Mouse (Mus musculus) hindbrain, embryonic 11.5 days (tissue): ENCODE data around the gene Dnajc27. TPM values are rescaled to one million over a fixed set of nuclear protein-coding genes. Genes with fewer than 3 reads are reported as not detected.

Experiments
- ATAC-seq: fragments of 200-750 bp; cut with Nextera tagmentation; 2 replicates; pipeline ENCODE4 v1.8.0; 2017; ENCODE audit warnings: mild to moderate bottlenecking, moderate TSS enrichment, moderate library complexity; ENCODE audit not compliant: low FRiP score
- DNase-seq: peaks from one replicate; pipeline ENCODE4 v3.0.0-alpha.2; 2015; ENCODE audit warnings: low spot score
- H3K27ac ChIP-seq: fragments of 300-500 bp; sonication (generic); 2 replicates; pipeline ENCODE4 v1.5.1; 2014; ENCODE audit warnings: mild to moderate bottlenecking, low read depth, low read length
- H3K27me3 ChIP-seq: fragments of 300-500 bp; sonication (generic); 2 replicates; pipeline ENCODE4 v1.6.1; 2014; ENCODE audit warnings: mild to moderate bottlenecking, low read length, moderate library complexity, mixed read lengths; ENCODE audit not compliant: control insufficient read depth, insufficient read depth
- H3K36me3 ChIP-seq: fragments of 300-500 bp; sonication (generic); 2 replicates; pipeline ENCODE4 v1.6.1; 2014; ENCODE audit warnings: mild to moderate bottlenecking, low read length, moderate library complexity, mixed read lengths; ENCODE audit not compliant: control insufficient read depth, insufficient read depth
- H3K4me1 ChIP-seq: fragments of 300-500 bp; sonication (generic); replicated peaks from 2 replicates; pipeline ENCODE4 v1.6.1; 2014; ENCODE audit warnings: low read length, mixed read lengths; ENCODE audit not compliant: control insufficient read depth, insufficient read depth
- H3K4me2 ChIP-seq: fragments of 300-500 bp; sonication (generic); replicated peaks from 2 replicates; pipeline ENCODE4 v1.6.1; 2014; ENCODE audit warnings: mild to moderate bottlenecking, low read depth, low read length
- H3K4me3 ChIP-seq: fragments of 300-500 bp; sonication (generic); 2 replicates; pipeline ENCODE4 v1.5.1; 2014; ENCODE audit warnings: low read depth, low read length
- H3K9ac ChIP-seq: fragments of 300-500 bp; sonication (generic); 2 replicates; pipeline ENCODE4 v1.6.1; 2014; ENCODE audit warnings: low read depth, low read length
- H3K9me3 ChIP-seq: fragments of 300-500 bp; sonication (generic); 2 replicates; pipeline ENCODE4 v1.6.1; 2016; ENCODE audit warnings: low read length; ENCODE audit not compliant: control insufficient read depth
- WGBS: fragments of 180-500 bp; shearing (Covaris S2); extraction: QIAGEN DNeasy Blood & Tissue Kit; methylation state at CpG from one replicate; pipeline ENCODE4 v1.1.7; 2014; 5-methylcytosine and 5-hydroxymethylcytosine counted together
- polyA plus RNA-seq: library from polyadenylated mRNA; unstranded; fragments of >200 nt; fragmentation: Nextera tagmentation; extraction: Ambion mirVana; gene quantifications from 2 replicates; pipeline ENCODE4 v1.2.1, GENCODE M21; 2014

Gene Dnajc27
- polyA plus RNA-seq, 1 experiment from 2014 or later = 8.6 TPM

GRCm38 (mm10) chr12:4117579-4117978, 35.2 kb downstream of the Dnajc27 start:
- H3K36me3 ChIP-seq = 0 out of 2 replicates have a peak, but pooled peaks cover 2% of the 10 kb centered on the region
- H3K4me1 ChIP-seq = no peaks in the 10 kb centered on the region
- H3K27me3 ChIP-seq = no peaks in the 10 kb centered on the region
- H3K4me3 ChIP-seq = no peak overlapping the region
- H3K9me3 ChIP-seq = no peaks in the 10 kb centered on the region
- no peak overlapping the region for H3K27ac ChIP-seq
- ATAC-seq = no peak
- WGBS = 84% methylated on average over 4 of the region's 4 CpGs
- DNase-seq = no peak
- H3K9ac ChIP-seq = no peak overlapping the region
- H3K4me2 ChIP-seq = no peak overlapping the region

GRCm38 (mm10) chr12:4127346-4127745, 45.0 kb downstream of the Dnajc27 start:
- Histone ChIP-seq H3K27ac (no peak overlapping the region), H3K9ac (no peak overlapping the region), H3K9me3 (no peaks in the 10 kb centered on the region), H3K27me3 (no peaks in the 10 kb centered on the region), H3K4me3 (no peak overlapping the region), H3K36me3 (no peaks in the 10 kb centered on the region), H3K4me2 (no peak overlapping the region), H3K4me1 (no peaks in the 10 kb centered on the region)
- ATAC-seq = no peak
- DNase-seq = no peak
- WGBS = 64% methylated on average over 7 of the region's 7 CpGs

DNA sequence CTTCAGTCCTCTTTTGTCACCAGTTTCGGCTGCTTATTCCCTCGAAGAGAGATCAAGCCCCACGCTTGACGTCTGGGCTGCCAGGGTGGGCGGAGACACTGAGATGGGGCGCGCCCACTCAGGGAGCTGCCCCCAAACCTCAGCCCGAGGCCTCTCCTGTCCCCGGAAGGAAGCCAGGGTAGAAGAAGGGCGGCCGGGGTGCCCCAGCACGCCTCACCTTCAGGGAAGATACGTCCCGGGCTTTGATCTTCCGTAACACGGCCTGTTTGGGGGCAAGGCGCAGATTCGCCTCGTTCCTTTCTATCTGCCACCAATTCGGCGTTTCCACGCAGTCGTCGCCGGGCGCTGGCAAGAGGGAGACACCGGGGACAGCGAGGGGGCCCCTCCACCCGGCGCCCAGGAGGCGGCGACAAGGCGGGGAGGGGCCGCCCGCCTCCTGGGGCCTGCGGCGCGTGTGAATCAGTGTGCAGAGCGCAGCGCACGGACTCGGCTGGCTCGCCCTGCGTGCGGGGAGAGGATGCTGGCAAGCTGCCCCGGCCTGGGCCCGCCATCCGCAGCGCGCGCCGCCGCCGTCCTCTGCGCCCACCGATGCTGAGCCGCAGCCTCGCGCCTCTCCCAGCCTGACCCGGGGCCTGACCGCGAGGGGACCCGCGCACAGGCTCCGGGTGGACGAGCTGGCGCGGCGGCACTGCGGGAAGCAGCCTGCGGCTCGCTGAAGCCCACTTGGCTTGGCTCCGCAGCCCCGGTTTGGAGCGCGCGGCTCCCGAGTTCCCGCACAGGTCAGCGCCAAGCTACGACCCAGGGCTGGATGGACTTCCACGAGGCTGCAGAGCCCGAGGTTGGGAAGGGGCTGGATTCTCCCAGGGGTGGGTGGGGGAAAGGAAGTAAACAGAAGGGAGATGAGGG, 50.8 kb downstream of the Dnajc27 start, which contains the start of gene Adcy3:
Gene Adcy3, plus strand, starts transcription at position 163 of the 906 bp plus-strand sequence.
- DNase-seq = peak; percentile 69
- Histone ChIP-seq H3K9me3 (no peaks in the 10 kb centered on the region), H3K9ac (peak within 1 kb of the TSS; percentile 72), H3K4me1 (no peaks in the 10 kb centered on the region), H3K36me3 (no peaks in the 10 kb centered on the region), H3K4me2 (peak within 1 kb of the TSS; percentile 96), H3K4me3 (peak within 1 kb of the TSS; percentile 53), H3K27me3 (no peaks in the 10 kb centered on the region), H3K27ac (no peak within 1 kb of the TSS)
- under 1% methylated on average over 83 of the region's 83 CpGs for WGBS
- peak; percentile 78 for ATAC-seq

DNA sequence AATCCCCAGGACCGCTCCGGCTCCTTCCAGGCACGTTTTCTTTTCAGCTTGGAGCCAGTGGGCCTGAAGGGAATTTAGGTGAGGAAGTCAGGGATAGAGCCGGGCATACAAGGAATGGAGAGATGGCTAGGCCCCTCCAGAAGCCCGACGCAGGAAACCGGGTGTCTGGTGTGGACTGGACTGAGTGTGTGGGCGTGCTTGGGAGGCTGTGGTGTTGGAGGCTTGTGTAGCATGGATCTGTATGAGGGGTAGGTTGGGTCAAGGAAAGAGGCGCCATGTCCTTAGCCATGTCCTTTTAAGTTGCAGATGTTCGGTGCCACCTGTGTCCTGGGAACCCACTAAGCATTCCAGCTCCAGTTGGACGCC, 51.4 kb downstream of the Dnajc27 start:
- WGBS = 38% methylated on average over 11 of the region's 11 CpGs
- Histone ChIP-seq H3K4me1 (no peaks in the 10 kb centered on the region), H3K4me3 (peak overlapping the region; percentile 53), H3K36me3 (no peaks in the 10 kb centered on the region), H3K27me3 (no peaks in the 10 kb centered on the region), H3K9ac (peak overlapping the region; percentile 72), H3K4me2 (peak overlapping the region; percentile 96), H3K9me3 (no peaks in the 10 kb centered on the region), H3K27ac (no peak overlapping the region)
- ATAC-seq = peak; percentile 45
- no peak for DNase-seq

GRCm38 (mm10) chr12:4143179-4143578, 60.8 kb downstream of the Dnajc27 start:
- ATAC-seq (no peak), DNase-seq (no peak)
- Histone ChIP-seq H3K9me3 (no peaks in the 10 kb centered on the region), H3K4me1 (no peaks in the 10 kb centered on the region), H3K36me3 (no peaks in the 10 kb centered on the region), H3K9ac (no peak overlapping the region), H3K27me3 (no peaks in the 10 kb centered on the region), H3K4me3 (no peak overlapping the region), H3K4me2 (no peak overlapping the region), H3K27ac (no peak overlapping the region)
- 89% methylated on average over 5 of the region's 5 CpGs for WGBS

- ATAC-seq = no peak
- Histone ChIP-seq H3K9me3 (no peaks in the 10 kb centered on the region), H3K9ac (no peak overlapping the region), H3K4me3 (no peak overlapping the region), H3K27ac (no peak overlapping the region), H3K4me1 (no peaks in the 10 kb centered on the region), H3K4me2 (no peak overlapping the region), H3K36me3 (no peaks in the 10 kb centered on the region), H3K27me3 (no peaks in the 10 kb centered on the region)
- WGBS = 89% methylated on average over 2 of the region's 2 CpGs
- no peak for DNase-seq
Observed at GRCm38 (mm10) chr12:4150936-4151335, 68.6 kb downstream of the Dnajc27 start.

DNA sequence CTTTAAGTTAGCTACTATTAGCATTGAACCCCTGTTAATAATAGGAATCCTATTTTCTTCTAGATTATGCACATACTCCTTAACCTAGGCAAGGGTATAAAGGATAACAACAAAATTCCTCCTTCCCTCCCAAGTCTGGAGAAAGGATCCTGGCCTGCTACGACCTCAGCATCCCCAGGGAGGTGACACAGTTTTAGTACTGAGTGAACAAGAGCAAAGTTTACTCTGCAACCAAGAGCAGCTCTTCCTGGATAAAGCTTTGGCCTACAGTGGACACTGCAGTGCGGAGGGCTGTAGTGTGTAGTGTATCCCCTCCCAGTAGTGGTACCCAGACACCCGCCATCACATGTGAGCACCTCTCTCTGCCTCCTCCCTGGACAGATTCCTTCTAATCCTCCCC, 69.6 kb downstream of the Dnajc27 start:
- Histone ChIP-seq H3K4me3 (no peak overlapping the region), H3K27me3 (no peaks in the 10 kb centered on the region), H3K4me2 (no peak overlapping the region), H3K9ac (no peak overlapping the region), H3K36me3 (no peaks in the 10 kb centered on the region), H3K4me1 (no peaks in the 10 kb centered on the region), H3K27ac (no peak overlapping the region), H3K9me3 (no peaks in the 10 kb centered on the region)
- no peak for ATAC-seq
- WGBS = 77% methylated on average over 3 of the region's 3 CpGs
- DNase-seq = no peak

DNA sequence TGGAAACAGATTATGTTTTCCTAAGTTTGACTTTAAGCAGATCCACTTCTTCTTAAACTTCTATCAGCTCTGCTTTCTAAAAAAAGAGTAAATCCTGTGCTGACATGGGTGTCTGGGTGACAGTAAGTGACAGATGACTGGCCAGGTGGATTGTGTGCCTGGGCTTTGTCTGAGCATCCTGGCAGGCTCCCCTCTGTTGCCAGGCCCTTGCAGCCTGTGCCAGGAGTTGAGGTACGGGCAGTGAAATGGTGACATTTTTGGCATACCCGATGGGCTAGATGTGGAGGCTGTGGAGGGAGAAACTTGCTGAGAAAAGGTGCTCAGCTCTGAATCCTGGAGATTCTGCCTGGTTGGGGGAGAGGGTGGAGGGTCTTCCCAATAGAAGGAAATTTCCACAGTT, 75.1 kb downstream of the Dnajc27 start:
- H3K36me3 ChIP-seq = no peaks in the 10 kb centered on the region
- 88% methylated on average over 2 of the region's 2 CpGs for WGBS
- DNase-seq (no peak), ATAC-seq (no peak)
- H3K4me2 ChIP-seq = no peak overlapping the region
- H3K27me3 ChIP-seq = no peaks in the 10 kb centered on the region
- no peak overlapping the region for H3K27ac ChIP-seq
- no peaks in the 10 kb centered on the region for H3K4me1 ChIP-seq
- no peak overlapping the region for H3K4me3 ChIP-seq
- no peaks in the 10 kb centered on the region for H3K9me3 ChIP-seq
- no peak overlapping the region for H3K9ac ChIP-seq

DNA sequence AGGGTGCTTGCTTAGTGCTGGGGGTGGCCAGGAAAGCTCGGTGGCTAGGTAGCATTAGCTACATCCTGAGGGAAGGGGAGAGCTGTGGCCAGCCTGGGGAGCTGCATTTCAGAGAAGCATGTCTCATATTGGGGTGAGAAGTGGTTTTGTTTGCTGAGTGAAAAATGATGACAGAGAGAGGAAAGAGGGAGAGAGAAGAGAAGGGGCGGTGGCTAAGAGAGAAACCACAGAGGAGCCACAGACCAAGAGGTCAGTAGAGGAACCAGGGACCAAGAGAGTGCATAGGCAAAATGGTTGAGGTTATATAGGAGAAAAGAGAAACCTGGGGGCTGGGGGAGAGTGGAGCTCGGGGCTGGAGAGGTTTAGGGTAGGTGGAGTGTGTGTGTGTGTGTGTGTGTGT, 75.8 kb downstream of the Dnajc27 start:
- H3K4me1 ChIP-seq = no peaks in the 10 kb centered on the region
- H3K27me3 ChIP-seq = no peaks in the 10 kb centered on the region
- no peaks in the 10 kb centered on the region for H3K36me3 ChIP-seq
- no peak overlapping the region for H3K9ac ChIP-seq
- 91% methylated on average over 3 of the region's 3 CpGs for whole genome bisulfite sequencing
- ATAC-seq (no peak), DNase-seq (no peak)
- no peak overlapping the region for H3K27ac ChIP-seq
- H3K9me3 ChIP-seq = no peaks in the 10 kb centered on the region
- H3K4me2 ChIP-seq = no peak overlapping the region
- H3K4me3 ChIP-seq = no peak overlapping the region
